Mouse (Mus musculus) brain, embryonic 14.5 days (tissue): ENCODE measurements around the gene Os9. TPM values are rescaled to one million over a fixed set of nuclear protein-coding genes. Genes with fewer than 3 reads are reported as not detected.

Experiments
- DNase-seq: peaks from one replicate; pipeline ENCODE4 v3.0.0-alpha.2; 2011; ENCODE audit warnings: low read depth
- CTCF ChIP-seq: fragments of 200-500 bp; IDR thresholded peaks from 2 replicates; pipeline ENCODE4 v1.5.1; 2012; ENCODE audit warnings: inconsistent platforms, mild to moderate bottlenecking, moderate library complexity, borderline replicate concordance; ENCODE audit not compliant: insufficient read depth, insufficient read length; ENCODE audit errors: extremely low read depth
- POLR2A ChIP-seq: fragments of 200-500 bp; IDR thresholded peaks from 2 replicates; pipeline ENCODE4 v1.6.1; 2012; ENCODE audit warnings: mild to moderate bottlenecking, inconsistent platforms, borderline replicate concordance; ENCODE audit not compliant: poor library complexity, insufficient read depth, insufficient read length, severe bottlenecking; ENCODE audit errors: extremely low read depth
- polyA plus RNA-seq: library from polyadenylated mRNA; depleted of rRNA; stranded (reverse); fragments of >200 nt; gene quantifications from 2 replicates; pipeline ENCODE4 v1.2.3, GENCODE M21; 2012

The Os9 gene
- polyA plus RNA-seq, 1 experiment: 93.8 TPM

DNA sequence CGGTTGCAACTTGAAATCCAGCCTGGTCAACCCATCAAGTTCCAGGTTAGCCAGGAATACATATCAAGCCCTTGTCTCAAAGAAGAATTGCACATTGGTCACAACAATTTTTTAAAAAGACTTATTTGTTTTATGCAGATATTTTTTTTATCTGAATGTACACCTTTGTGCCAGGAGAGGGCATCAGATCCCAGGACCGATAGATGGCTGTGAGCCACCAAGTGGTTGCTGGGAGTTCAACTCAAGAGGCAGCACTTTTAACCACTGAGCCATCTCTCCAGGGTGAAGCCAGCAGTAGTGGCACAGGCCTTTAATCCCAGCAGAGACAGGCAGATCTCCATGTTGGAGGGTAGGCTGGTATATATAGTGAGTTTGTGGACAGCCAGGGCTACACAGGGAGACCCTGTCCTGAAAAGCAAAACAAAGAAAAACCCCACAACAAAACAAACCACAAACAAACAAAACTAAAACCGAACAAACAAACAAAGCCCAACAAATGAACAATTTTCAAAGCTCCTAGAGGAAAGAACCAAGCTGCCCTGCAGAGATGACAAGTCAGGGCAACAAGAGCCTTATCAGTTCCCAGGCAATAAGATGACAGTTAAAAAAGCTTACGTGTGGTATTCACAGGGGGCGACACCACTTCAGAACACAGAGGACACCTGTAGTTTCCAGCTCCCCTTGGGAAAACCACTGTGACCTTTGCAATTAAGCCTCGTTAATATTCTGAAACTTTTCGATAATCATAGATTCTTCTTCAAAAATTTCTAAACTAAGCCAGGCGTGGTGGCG is 4.5 kb upstream of the Os9 start:
- no peak for TF ChIP-seq POLR2A
- TF ChIP-seq CTCF: peak; percentile 55; the same call in 1 of the 2 replicates
- DNase-seq: peak; percentile 67

GRCm38 (mm10) chr10:127123436-127123805 is 2.5 kb upstream of the Os9 start:
- TF ChIP-seq POLR2A (no peak), CTCF (peak; percentile 65; the same call in 1 of the 2 replicates)
- peak; percentile 90 for DNase-seq

DNA sequence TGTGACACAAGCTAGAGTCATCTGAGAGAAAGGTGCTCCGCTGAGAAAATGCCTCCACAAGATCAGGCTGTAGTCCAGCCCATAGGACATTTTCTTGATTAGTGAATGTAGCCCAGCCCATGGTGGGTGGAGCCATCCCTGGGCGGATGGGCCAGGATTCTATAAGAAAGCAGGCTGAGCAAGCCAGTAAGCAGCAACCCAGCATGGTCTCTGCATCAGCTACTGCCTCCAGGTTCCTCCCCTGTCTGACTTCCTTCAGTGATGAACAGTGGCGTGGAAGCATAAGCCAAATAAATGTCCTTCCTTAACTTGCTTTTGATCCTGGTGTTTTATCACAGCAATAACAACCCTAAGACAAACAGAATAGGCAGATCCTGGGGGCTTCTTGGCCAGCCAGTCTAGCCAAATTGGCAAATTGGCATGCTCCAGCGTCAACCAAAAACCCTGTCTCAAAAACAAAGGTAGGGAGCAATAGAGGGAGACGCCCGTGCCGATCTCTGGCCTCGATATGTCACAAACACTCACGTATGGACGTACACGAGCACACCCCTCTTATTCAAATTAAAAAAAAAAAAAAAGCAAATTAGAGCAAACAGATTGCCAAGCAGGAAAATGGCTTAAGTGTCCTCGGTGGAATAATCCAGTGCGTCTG is 2.0 kb upstream of the Os9 start:
- TF ChIP-seq CTCF: no peak
- TF ChIP-seq POLR2A: peak; percentile 34; the same call in 1 of the 2 replicates
- peak; percentile 89 for DNase-seq

- TF ChIP-seq POLR2A (no peak), CTCF (no peak)
- no peak for DNase-seq
Measured at GRCm38 (mm10) chr10:127122018-127122417, 1.1 kb upstream of the Os9 start.

DNA sequence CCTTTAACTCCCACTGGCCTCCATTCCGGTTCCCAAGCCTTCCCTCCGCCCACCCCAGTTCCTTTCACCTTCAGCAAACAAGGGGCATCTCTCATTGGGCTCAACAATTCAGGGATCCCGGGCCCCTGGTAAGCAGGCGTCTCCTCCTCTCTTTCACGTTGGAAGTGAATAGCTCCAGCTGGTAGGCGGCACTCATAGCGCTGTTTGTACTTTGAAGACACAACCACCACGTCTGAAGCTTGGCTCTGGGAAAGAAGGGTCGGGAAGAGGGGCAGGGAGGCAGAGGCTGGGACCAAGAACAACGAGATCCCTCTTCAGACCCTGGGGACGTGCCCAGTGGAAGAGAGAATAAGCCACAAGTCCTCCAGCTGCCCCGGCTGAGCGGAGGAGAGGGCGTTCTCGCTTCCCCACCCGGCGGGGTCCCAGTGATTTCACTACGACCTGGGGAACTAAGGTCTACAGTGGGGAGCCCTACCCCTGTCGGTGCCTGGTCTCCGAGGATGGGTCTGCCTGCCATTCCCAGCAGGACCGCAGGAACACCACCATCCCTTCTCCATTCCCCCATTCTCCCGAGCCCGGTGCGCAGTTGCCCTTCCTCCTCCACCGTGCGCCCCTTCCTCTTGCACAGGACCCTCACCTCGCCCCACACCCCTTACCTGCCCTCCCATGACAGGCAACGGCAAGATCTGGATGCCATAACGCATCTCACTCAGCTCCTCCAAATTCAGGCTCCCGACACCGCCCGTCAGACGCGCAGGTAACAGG is 448 bp downstream of the Os9 start:
- DNase-seq: peak; percentile 31
- TF ChIP-seq POLR2A (no peak), CTCF (no peak)

- DNase-seq: no peak
- TF ChIP-seq CTCF: no peak
- no peak for TF ChIP-seq POLR2A
Measured at GRCm38 (mm10) chr10:127119229-127119628, 1.7 kb downstream of the Os9 start.

- DNase-seq: no peak
- TF ChIP-seq CTCF (no peak), POLR2A (no peak)
Measured at GRCm38 (mm10) chr10:127118470-127118869, 2.5 kb downstream of the Os9 start.

DNA sequence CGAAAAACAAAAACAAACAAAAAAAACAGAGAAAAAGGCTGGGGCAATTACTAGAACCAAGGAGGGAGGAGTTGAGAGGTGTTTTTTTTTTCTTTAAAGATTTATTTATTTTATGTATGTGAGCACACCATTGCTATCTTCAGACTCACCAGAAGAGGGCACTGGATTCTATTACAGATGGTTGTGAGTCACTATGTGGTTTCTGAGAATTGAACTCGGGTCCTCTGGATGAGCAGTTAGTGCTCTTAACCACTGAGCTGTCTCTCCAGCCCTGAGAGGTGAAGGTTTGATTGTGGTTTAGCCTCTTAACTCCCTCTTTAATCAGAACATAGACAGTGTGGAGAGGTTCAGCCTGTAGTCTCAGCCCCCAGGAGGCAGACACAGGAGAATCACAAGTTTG is 5.9 kb downstream of the Os9 start:
- DNase-seq: no peak
- TF ChIP-seq CTCF: no peak
- no peak for TF ChIP-seq POLR2A

- TF ChIP-seq POLR2A (no peak), CTCF (no peak)
- DNase-seq: no peak
Measured at GRCm38 (mm10) chr10:127114408-127114807, 6.5 kb downstream of the Os9 start.

DNA sequence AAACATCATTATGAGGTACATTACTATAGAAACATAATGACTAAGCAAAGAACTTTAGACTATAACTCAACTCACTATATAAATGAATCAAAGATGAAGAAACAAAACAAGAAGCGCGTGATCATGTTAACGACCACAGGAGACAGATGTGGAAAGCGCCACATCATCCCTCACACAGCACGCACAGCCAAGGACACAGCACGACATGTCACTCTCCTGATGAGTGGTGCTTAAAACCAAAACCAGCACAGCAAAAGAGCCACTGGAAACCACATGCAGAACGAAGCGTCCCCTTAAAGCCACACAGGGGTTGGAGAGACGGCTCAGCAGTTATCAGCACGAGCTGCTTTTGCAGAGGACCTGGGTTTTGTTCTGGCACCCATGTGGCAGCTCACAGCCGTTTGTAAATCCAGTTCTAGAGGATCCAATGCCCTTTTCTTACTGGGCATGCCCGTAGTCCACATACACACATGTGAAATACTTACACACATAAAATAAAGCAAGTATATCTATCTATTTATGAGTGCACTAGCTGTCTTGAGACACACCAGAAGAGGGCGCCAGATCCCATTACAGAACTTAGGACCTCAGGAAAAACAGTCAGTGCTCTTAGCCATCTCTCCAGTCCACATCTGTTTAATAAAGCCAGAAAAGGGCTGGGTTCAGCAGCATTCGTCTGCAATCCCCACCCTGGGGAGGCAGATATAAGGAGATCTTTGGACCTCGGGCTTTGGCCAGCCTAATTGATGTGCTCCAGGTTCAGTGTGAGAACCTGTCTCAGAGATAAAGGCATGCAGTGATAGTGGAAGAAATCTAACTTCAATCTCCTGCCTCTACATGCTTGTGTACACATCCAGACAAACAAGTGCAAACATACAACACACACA is 9.7 kb downstream of the Os9 start:
- TF ChIP-seq CTCF (peak; percentile 16; the same call in 1 of the 2 replicates), POLR2A (no peak)
- no peak for DNase-seq
